8 mouse cellular contexts compared by ENCODE assay signal in genomic region chr2:93645626-93646320, GRCm38 (mm10). TPM values are rescaled to one million over a fixed set of nuclear protein-coding genes. Genes with fewer than 3 reads are reported as not detected.
DNase-seq lines count a peak whose midpoint lies in the region; ATAC-seq and TF ChIP-seq lines count a peak whose summit lies in the region.

No protein-coding gene starts in this region.

- H3K27ac ChIP-seq in ES-E14 (ENCODE audit: insufficient read depth, low read depth, low read length, poor library complexity, severe bottlenecking): no peak overlapping the region
- no peak overlapping the region for H3K27ac ChIP-seq in hindbrain, embryonic 11.5 days (ENCODE audit: low read depth, low read length)
- H3K27ac ChIP-seq in liver, embryonic 11.5 days (ENCODE audit: low read depth, low read length): no peak overlapping the region
- H3K27ac ChIP-seq in neural tube, embryonic 12.5 days: no peak overlapping the region

- peaks cover 0 to 1% of the 10 kb centered on the region in 2 experiments; a peak in 1 of 4 replicates for H3K4me1 ChIP-seq in ES-E14 (ENCODE audit: control insufficient read depth in 2 of 2, insufficient read depth in 2 of 2, low read length in 2 of 2, poor library complexity in 1 of 2)
- peaks cover 8% of the 10 kb centered on the region; the same call in 1 of the 2 replicates for H3K4me1 ChIP-seq in hindbrain, embryonic 11.5 days (replicated peaks; ENCODE audit: control insufficient read depth, insufficient read depth, low read length)
- peaks cover 2% of the 10 kb centered on the region; the same call in 1 of the 2 replicates for H3K4me1 ChIP-seq in liver, embryonic 11.5 days (replicated peaks; ENCODE audit: control insufficient read depth, insufficient read depth, low read length)
- H3K4me1 ChIP-seq in neural tube, embryonic 12.5 days: peaks cover 23% of the 10 kb centered on the region

- WGBS in hindbrain, embryonic 11.5 days: 2% methylated on average over 33 of the region's 33 CpGs
- WGBS in liver, embryonic 11.5 days: 3% methylated on average over 33 of the region's 33 CpGs
- WGBS in neural tube, embryonic 12.5 days: 1% methylated on average over 33 of the region's 33 CpGs

- no peaks in the 10 kb centered on the region for H3K36me3 ChIP-seq in ES-E14 (ENCODE audit: control insufficient read depth, insufficient read depth, low read length, poor library complexity, severe bottlenecking)
- H3K36me3 ChIP-seq in hindbrain, embryonic 11.5 days (ENCODE audit: control insufficient read depth, insufficient read depth, low read length): no peaks in the 10 kb centered on the region
- no peaks in the 10 kb centered on the region for H3K36me3 ChIP-seq in liver, embryonic 11.5 days (ENCODE audit: control insufficient read depth, insufficient read depth, low read length)
- H3K36me3 ChIP-seq in neural tube, embryonic 12.5 days: no peaks in the 10 kb centered on the region

- in situ Hi-C loops in ES-E14 (cut with MboI; ENCODE audit: low sequenced_read_pairs in 2 of 2, unreplicated experiment in 2 of 2): no loop called here

- H3K9me3 ChIP-seq in ES-E14 (ENCODE audit: control insufficient read depth, insufficient read depth, low read depth, low read length): no peaks in the 10 kb centered on the region
- H3K9me3 ChIP-seq in hindbrain, embryonic 11.5 days (ENCODE audit: control insufficient read depth, low read length): no peaks in the 10 kb centered on the region
- H3K9me3 ChIP-seq in liver, embryonic 11.5 days (ENCODE audit: control insufficient read depth, low read length): no peaks in the 10 kb centered on the region
- no peaks in the 10 kb centered on the region for H3K9me3 ChIP-seq in neural tube, embryonic 12.5 days

- no peak for ATAC-seq in hindbrain, embryonic 11.5 days (ENCODE audit: low FRiP score)
- no peak for ATAC-seq in liver, embryonic 11.5 days (replicated peaks; ENCODE audit: low FRiP score)
- ATAC-seq in neural tube, embryonic 12.5 days (ENCODE audit: low FRiP score, low read depth): no peak

- peaks cover 89% of the 10 kb centered on the region for H3K27me3 ChIP-seq in hindbrain, embryonic 11.5 days (ENCODE audit: control insufficient read depth, insufficient read depth, low read length)
- peaks cover 100% of the 10 kb centered on the region for H3K27me3 ChIP-seq in liver, embryonic 11.5 days (replicated peaks; ENCODE audit: control insufficient read depth, insufficient read depth, low read length)
- peaks cover 95% of the 10 kb centered on the region for H3K27me3 ChIP-seq in neural tube, embryonic 12.5 days (replicated peaks)

- DNase-seq in ES-E14 (ENCODE audit: low read depth, low spot score): no peak
- peak; percentile 56 for DNase-seq in embryo, embryonic 11 days
- DNase-seq in hindbrain, embryonic 11.5 days (ENCODE audit: low spot score): peak; percentile 70
- DNase-seq in liver, embryonic 11.5 days (ENCODE audit: low spot score): peak; percentile 51
- no peak for DNase-seq in urinary bladder, postnatal 14 days (ENCODE audit: low spot score)
- DNase-seq in ovary, postnatal 14 days (ENCODE audit: low spot score): no peak
- no peak for DNase-seq in gastrocnemius, adult 8-10 months (ENCODE audit: low spot score in 2 of 2)

- H3K9ac ChIP-seq in ES-E14 (ENCODE audit: insufficient read depth, low read depth, low read length, poor library complexity, severe bottlenecking): no peak overlapping the region
- no peak overlapping the region for H3K9ac ChIP-seq in hindbrain, embryonic 11.5 days (ENCODE audit: low read depth, low read length)
- H3K9ac ChIP-seq in liver, embryonic 11.5 days (ENCODE audit: low read depth, low read length): no peak overlapping the region
- H3K9ac ChIP-seq in neural tube, embryonic 12.5 days: no peak overlapping the region

- H3K4me2 ChIP-seq in hindbrain, embryonic 11.5 days (replicated peaks; ENCODE audit: low read depth, low read length): peak overlapping the region; percentile 33; the same call in 1 of the 2 replicates
- peak overlapping the region; percentile 58 for H3K4me2 ChIP-seq in liver, embryonic 11.5 days
- H3K4me2 ChIP-seq in neural tube, embryonic 12.5 days (replicated peaks): peak overlapping the region; percentile 40

- peak overlapping the region; percentile 10 to 43; a peak in 1 of 4 replicates for H3K4me3 ChIP-seq in ES-E14 (ENCODE audit: insufficient read depth in 1 of 2, low read depth in 1 of 2, low read length in 2 of 2, poor library complexity in 1 of 2, severe bottlenecking in 1 of 2)
- peak overlapping the region; percentile 17 for H3K4me3 ChIP-seq in hindbrain, embryonic 11.5 days (ENCODE audit: low read depth, low read length)
- peak overlapping the region; percentile 42 for H3K4me3 ChIP-seq in liver, embryonic 11.5 days (ENCODE audit: low read depth, low read length)
- H3K4me3 ChIP-seq in neural tube, embryonic 12.5 days: peak overlapping the region; percentile 20

TF ChIP-seq in ES-E14, 5 proteins besides CTCF, POLR2A, EP300 and RAD21:
- TF ChIP-seq MAFK (IDR thresholded peaks at IDR 0.05; ENCODE audit: insufficient read depth, low read depth, low read length) (no peak), CHD2 (IDR thresholded peaks at IDR 0.05; ENCODE audit: low read depth, low read length) (no peak), HCFC1 (IDR thresholded peaks at IDR 0.05; ENCODE audit: borderline replicate concordance, insufficient read depth, low read length) (no peak), ZNF384 (IDR thresholded peaks at IDR 0.05; ENCODE audit: low read depth, low read length) (no peak), ZC3H11A (IDR thresholded peaks at IDR 0.05; ENCODE audit: borderline replicate concordance, low read depth, low read length) (no peak)

RNA-seq across cellular contexts. Expression of gene Alx4, which starts 3.6 kb away (rescaled TPM):
- 0.05 and 0.09 TPM in 2 replicates for total RNA-seq in ES-E14 (2012; rRNA removed)
- 4.3 TPM in 2 replicates for polyA plus RNA-seq in hindbrain, embryonic 11.5 days (2014; fragmentation: Nextera tagmentation; extraction: Ambion mirVana)
- polyA plus RNA-seq in liver, embryonic 11.5 days (2014; fragmentation: Nextera tagmentation; extraction: Ambion mirVana): 0.97 and 1.7 TPM in 2 replicates
- polyA plus RNA-seq in neural tube, embryonic 12.5 days (2016; fragmentation: Nextera tagmentation; extraction: Ambion mirVana): 0.49 and 0.56 TPM in 2 replicates
- under 1 TPM; 0.11 to 0.27 (median 0.18) TPM for total RNA-seq in gastrocnemius, adult 8-10 months (2022)

Comparison
In these comparisons a context has a peak if more than half of its experiments do, and no peak if none do; other contexts are left out.
1. DNase-seq: peak in embryo, embryonic 11 days (single experiment), hindbrain, embryonic 11.5 days (single experiment) and liver, embryonic 11.5 days (single experiment); none in ES-E14 (single experiment), urinary bladder, postnatal 14 days (single experiment), ovary, postnatal 14 days (single experiment) and gastrocnemius, adult 8-10 months (0 of 2).
2. Peak in every context shown above with its lines, with median percentiles within 50 percentile points of each other: H3K4me3 ChIP-seq and H3K4me2 ChIP-seq.